Mouse (Mus musculus) myocyte (in vitro differentiated cells): ENCODE results near the gene Zfp414. TPM values are rescaled to one million over a fixed set of nuclear protein-coding genes. Genes with fewer than 3 reads are reported as not detected.

Experiments used
- H3K27me3 ChIP-seq: one replicate; pipeline ENCODE4 v1.6.1; 2011; ENCODE audit not compliant: control insufficient read depth, insufficient read depth, insufficient read length
- H3K36me3 ChIP-seq: one replicate; pipeline ENCODE4 v1.6.1; 2011; ENCODE audit not compliant: control insufficient read depth, insufficient read depth
- H3K4me2 ChIP-seq: one replicate; pipeline ENCODE4 v1.6.1; 2011; ENCODE audit warnings: low read depth, control low read depth
- H3K4me3 ChIP-seq: one replicate; pipeline ENCODE4 v1.5.1; 2011; ENCODE audit warnings: mild to moderate bottlenecking, control low read depth, moderate library complexity
- H3K79me2 ChIP-seq: one replicate; pipeline ENCODE4 v1.6.1; 2011; ENCODE audit not compliant: control insufficient read depth, insufficient read depth
- H3ac ChIP-seq: one replicate; pipeline ENCODE4 v1.6.1; 2011; ENCODE audit not compliant: control insufficient read depth, insufficient read length
- CEBPB ChIP-seq: IDR thresholded peaks from 2 replicates; pipeline ENCODE4 v1.6.1; 2011; ENCODE audit warnings: mild to moderate bottlenecking, moderate library complexity; ENCODE audit not compliant: poor library complexity, insufficient read depth, severe bottlenecking
- E2F4 ChIP-seq: IDR thresholded peaks from one replicate; pipeline ENCODE4 v1.6.1; 2011; ENCODE audit warnings: mild to moderate bottlenecking, control low read depth, moderate library complexity; ENCODE audit not compliant: insufficient read depth
- MAX ChIP-seq: IDR thresholded peaks from one replicate; pipeline ENCODE4 v1.6.1; 2011; ENCODE audit warnings: low read depth, mild to moderate bottlenecking, control low read depth
- MYOD1 ChIP-seq, 3 experiments: IDR thresholded peaks; one replicate each; pipeline ENCODE4 v1.6.1; 2011; ENCODE audit warnings: control low read depth in 2 of 3, low read depth in 2 of 3, mild to moderate bottlenecking in 2 of 3, moderate library complexity in 1 of 3; ENCODE audit not compliant: insufficient read length in 2 of 3, control insufficient read depth in 1 of 3
- MYOG ChIP-seq, 3 experiments: IDR thresholded peaks; one replicate each; pipeline ENCODE4 v1.6.1; 2011; ENCODE audit warnings: control low read depth in 2 of 3, low read depth in 2 of 3, mild to moderate bottlenecking in 2 of 3; ENCODE audit not compliant: insufficient read length in 2 of 3, control insufficient read depth in 1 of 3, insufficient read depth in 1 of 3
- POLR2A ChIP-seq: IDR thresholded peaks from one replicate; pipeline ENCODE4 v1.6.1; 2011; ENCODE audit warnings: low read depth, mild to moderate bottlenecking, control low read depth, moderate library complexity; ENCODE audit not compliant: insufficient read length
- POLR2AphosphoS2 ChIP-seq: IDR thresholded peaks from one replicate; pipeline ENCODE4 v1.6.1; 2011; ENCODE audit warnings: low read depth, control low read depth; ENCODE audit not compliant: insufficient read length
- REST ChIP-seq: IDR thresholded peaks from one replicate; pipeline ENCODE4 v1.6.1; 2011; ENCODE audit warnings: mild to moderate bottlenecking, control low read depth, moderate library complexity; ENCODE audit not compliant: insufficient read depth, insufficient read length
- SRF ChIP-seq: IDR thresholded peaks from one replicate; pipeline ENCODE4 v1.6.1; 2011; ENCODE audit warnings: low read depth; ENCODE audit not compliant: control insufficient read depth, insufficient read length
- TCF12 ChIP-seq: IDR thresholded peaks from one replicate; pipeline ENCODE4 v1.6.1; 2011; ENCODE audit warnings: mild to moderate bottlenecking, control low read depth; ENCODE audit not compliant: poor library complexity, insufficient read depth, severe bottlenecking
- TCF3 ChIP-seq: IDR thresholded peaks from one replicate; pipeline ENCODE4 v1.6.1; 2011; ENCODE audit warnings: low read depth, control low read depth; ENCODE audit not compliant: insufficient read length
- USF1 ChIP-seq: IDR thresholded peaks from one replicate; pipeline ENCODE4 v1.6.1; 2011; ENCODE audit warnings: low read depth, mild to moderate bottlenecking, control low read depth, moderate library complexity
- polyA plus RNA-seq: library from polyadenylated mRNA; unstranded; fragments of >200 nt; fragmentation: generic; extraction: Trizol; gene quantifications from one replicate; pipeline ENCODE4 v1.2.1, GENCODE M21; 2012; ENCODE audit warnings: missing spikeins

Zfp414 gene
- polyA plus RNA-seq, result 21.9 TPM

DNA sequence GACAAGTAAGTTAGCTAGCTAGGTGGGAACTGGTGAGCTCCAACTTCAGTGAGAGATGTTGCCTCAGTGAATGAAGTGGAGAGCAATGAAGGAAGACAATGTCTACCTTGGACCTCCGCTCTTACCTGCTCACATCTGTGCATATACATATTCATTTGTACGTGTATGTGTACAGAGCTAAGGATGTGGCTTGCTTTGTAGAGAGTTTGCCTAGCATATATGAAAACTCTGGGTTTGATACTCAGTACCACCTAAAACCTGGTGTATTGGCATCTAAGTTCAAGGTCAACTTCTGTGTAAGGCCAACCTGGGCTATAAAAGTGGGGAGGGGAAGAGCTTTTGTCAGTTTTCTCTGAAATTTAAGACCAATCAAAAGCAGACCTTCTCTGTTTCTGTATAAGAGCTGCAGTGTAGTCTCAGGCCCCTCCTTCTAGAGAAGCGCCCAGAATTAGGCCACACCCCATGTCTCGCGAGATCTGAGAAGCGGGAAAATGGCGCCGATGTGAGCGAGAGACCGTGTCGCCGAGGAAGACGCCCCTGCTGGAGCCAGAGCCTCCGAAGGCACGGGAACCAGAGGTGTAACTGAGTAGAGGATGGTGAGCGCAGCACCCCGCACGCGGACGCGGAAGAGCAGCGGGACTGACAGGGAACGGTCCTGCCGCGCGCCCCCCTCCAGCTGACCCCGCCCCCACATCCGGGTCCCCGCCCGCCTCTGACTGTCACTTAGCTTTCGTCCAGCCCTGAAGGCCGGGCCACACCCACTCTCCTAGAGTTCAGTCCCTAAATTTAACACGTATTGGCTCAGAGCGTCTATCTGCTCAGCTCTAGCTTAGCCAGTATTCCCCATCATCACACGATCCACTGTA, at the start of gene Zfp414:
Gene Zfp414, plus strand, starts transcription at position 470 of the 866 bp plus-strand sequence.
- peak within 1 kb of the TSS; percentile 82 for H3K4me2 ChIP-seq
- H3K79me2 ChIP-seq, result peaks cover 7% of the 10 kb centered on the region
- peak within 1 kb of the TSS; percentile 89 for H3ac ChIP-seq
- no peaks in the 10 kb centered on the region for H3K36me3 ChIP-seq
- H3K4me3 ChIP-seq, result peak within 1 kb of the TSS; percentile 29
- no peaks in the 10 kb centered on the region for H3K27me3 ChIP-seq
- no peak for TF ChIP-seq TCF3
- no peak for TF ChIP-seq CEBPB
- TF ChIP-seq POLR2AphosphoS2, result peak; percentile 83
- TF ChIP-seq SRF, result no peak
- no peak for TF ChIP-seq MYOG (IDR thresholded peaks at IDR 0.05; ENCODE audit: control insufficient read depth in 1 of 3, insufficient read depth in 1 of 3, insufficient read length in 2 of 3, low read depth in 2 of 3)
- peak; percentile 68 for TF ChIP-seq POLR2A
- no peak for TF ChIP-seq E2F4

DNA sequence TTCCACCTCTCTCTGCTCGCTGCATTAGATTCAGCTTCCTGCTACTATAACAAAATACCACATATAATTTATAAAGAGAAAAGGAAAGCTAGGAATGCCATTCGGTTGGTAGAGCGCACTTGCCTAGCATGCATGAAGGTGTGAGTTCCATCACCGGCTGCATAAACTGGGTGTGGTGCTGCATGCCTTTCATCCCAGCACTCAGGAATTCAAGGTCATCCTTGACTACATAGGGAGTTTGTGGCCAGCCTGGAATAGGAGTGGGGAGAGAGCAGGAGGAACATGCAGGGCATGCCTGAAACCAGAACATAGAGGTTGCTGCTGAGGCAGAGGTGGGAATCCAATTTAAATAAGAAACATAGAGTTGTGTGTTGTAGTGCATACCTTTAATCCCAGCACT, 44.8 kb upstream of the Zfp414 start:
- Histone ChIP-seq H3K4me2 (no peak overlapping the region), H3K27me3 (peaks cover 30% of the 10 kb centered on the region), H3K4me3 (no peak overlapping the region), H3K36me3 (no peaks in the 10 kb centered on the region), H3ac (no peak overlapping the region), H3K79me2 (no peaks in the 10 kb centered on the region)
- no peak for TF ChIP-seq TCF3
- no peak for TF ChIP-seq POLR2A
- TF ChIP-seq REST, result no peak
- no peak for TF ChIP-seq SRF
- TF ChIP-seq MAX, result no peak
- TF ChIP-seq CEBPB, result no peak
- no peak for TF ChIP-seq TCF12
- TF ChIP-seq POLR2AphosphoS2, result no peak
- TF ChIP-seq MYOG (IDR thresholded peaks at IDR 0.05; ENCODE audit: control insufficient read depth in 1 of 3, insufficient read depth in 1 of 3, insufficient read length in 2 of 3, low read depth in 2 of 3), result no peak
- no peak for TF ChIP-seq MYOD1 (IDR thresholded peaks at IDR 0.05; ENCODE audit: control insufficient read depth in 1 of 3, insufficient read length in 2 of 3, low read depth in 2 of 3)
- no peak for TF ChIP-seq USF1
- TF ChIP-seq E2F4, result no peak

DNA sequence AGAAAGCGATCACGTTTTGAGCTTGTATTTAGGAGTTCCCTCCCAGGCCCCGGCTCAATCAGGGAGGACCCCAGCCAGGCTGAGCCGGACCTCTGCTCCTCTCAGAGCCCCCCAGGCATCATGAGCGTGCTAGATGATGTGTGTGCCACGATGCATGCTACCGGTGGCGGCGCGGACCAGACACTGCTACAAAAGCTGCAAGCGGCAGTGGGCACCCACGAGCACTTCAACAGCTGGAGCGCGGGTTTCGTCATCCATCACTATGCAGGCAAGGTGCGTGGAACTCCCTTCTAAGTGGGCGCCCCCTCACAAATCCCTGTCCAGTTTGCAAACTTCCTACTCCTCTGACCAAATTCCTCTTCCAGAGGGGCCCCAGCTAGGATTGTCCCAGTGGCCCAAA, 42.9 kb upstream of the Zfp414 start:
- no peaks in the 10 kb centered on the region for H3K79me2 ChIP-seq
- no peak overlapping the region for H3K4me3 ChIP-seq
- peaks cover 27% of the 10 kb centered on the region for H3K27me3 ChIP-seq
- H3ac ChIP-seq, result no peak overlapping the region
- H3K4me2 ChIP-seq, result no peak overlapping the region
- TF ChIP-seq USF1 (no peak), MYOD1 (IDR thresholded peaks at IDR 0.05; ENCODE audit: control insufficient read depth in 1 of 3, insufficient read length in 2 of 3, low read depth in 2 of 3) (no peak), CEBPB (no peak), MAX (no peak), MYOG (IDR thresholded peaks at IDR 0.05; ENCODE audit: control insufficient read depth in 1 of 3, insufficient read depth in 1 of 3, insufficient read length in 2 of 3, low read depth in 2 of 3) (no peak), REST (no peak), E2F4 (no peak), POLR2AphosphoS2 (no peak), TCF12 (no peak)
- no peaks in the 10 kb centered on the region for H3K36me3 ChIP-seq

DNA sequence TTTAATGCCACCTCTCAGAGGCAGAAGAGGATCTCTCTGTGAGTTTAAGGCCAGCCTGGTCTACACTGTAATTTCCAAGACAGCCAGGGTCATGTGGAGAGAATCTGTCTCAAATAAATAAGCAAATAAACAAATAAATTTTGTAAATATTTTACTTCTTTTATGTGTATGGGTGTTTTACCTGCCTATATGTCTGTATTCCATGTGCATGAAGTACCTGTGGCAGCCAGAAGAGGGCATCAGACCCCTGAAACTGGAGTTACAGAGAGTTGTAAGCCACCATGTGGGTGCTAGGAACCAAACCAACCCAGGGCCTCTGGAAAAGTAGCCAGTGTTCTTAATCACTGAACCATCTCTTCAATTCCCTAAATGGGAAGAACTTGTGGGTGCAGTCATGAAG, 31.6 kb upstream of the Zfp414 start:
- Histone ChIP-seq H3K36me3 (no peaks in the 10 kb centered on the region), H3K27me3 (peaks cover 10% of the 10 kb centered on the region), H3K79me2 (no peaks in the 10 kb centered on the region), H3K4me2 (no peak overlapping the region), H3K4me3 (no peak overlapping the region), H3ac (no peak overlapping the region)
- no peak for TF ChIP-seq CEBPB
- TF ChIP-seq E2F4, result no peak
- no peak for TF ChIP-seq POLR2AphosphoS2
- no peak for TF ChIP-seq USF1

DNA sequence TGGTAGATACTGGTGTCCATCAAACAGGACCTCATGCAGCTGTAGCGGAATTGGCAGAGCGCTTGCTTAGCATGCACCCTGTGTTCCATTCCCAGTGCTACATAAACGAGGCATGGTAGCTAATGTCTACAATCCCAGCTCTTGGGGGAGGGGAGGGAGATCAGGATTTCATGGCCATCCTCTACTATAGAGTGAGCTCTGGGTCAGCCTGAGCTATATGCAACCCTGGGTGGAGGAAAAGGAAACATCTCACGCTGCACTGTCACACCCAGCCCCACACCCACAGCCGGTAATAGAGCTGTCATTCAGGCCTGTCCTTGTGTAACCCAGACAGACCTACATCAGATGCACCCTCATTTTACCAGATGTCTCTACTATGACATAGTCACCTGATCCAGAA, 30.4 kb upstream of the Zfp414 start:
- TF ChIP-seq POLR2A (no peak), CEBPB (no peak), SRF (no peak), USF1 (no peak), TCF12 (no peak), MYOG (IDR thresholded peaks at IDR 0.05; ENCODE audit: control insufficient read depth in 1 of 3, insufficient read depth in 1 of 3, insufficient read length in 2 of 3, low read depth in 2 of 3) (no peak), REST (no peak), E2F4 (no peak), MAX (no peak), POLR2AphosphoS2 (no peak), TCF3 (no peak), MYOD1 (IDR thresholded peaks at IDR 0.05; ENCODE audit: control insufficient read depth in 1 of 3, insufficient read length in 2 of 3, low read depth in 2 of 3) (no peak)
- Histone ChIP-seq H3ac (no peak overlapping the region), H3K36me3 (no peaks in the 10 kb centered on the region), H3K27me3 (peaks cover 6% of the 10 kb centered on the region), H3K4me3 (no peak overlapping the region), H3K79me2 (no peaks in the 10 kb centered on the region), H3K4me2 (no peak overlapping the region)
